Mouse (Mus musculus) thymus, adult 2 months (tissue): Measurements from ENCODE around the gene Cpeb4. TPM values are rescaled to one million over a fixed set of nuclear protein-coding genes. Genes with fewer than 3 reads are reported as not detected.

ENCODE experiments used
- DNase-seq: peaks from one replicate; pipeline ENCODE4 v3.0.0; 2021
- H3K27ac ChIP-seq: fragments of 200-500 bp; 2 replicates; pipeline ENCODE4 v1.5.1; 2012; ENCODE audit warnings: low read length, control low read depth; ENCODE audit not compliant: control insufficient read depth, insufficient read depth
- H3K27me3 ChIP-seq: fragments of 200-500 bp; 2 replicates; pipeline ENCODE4 v1.6.1; 2012; ENCODE audit warnings: mild to moderate bottlenecking, low read length, moderate library complexity, mixed read lengths; ENCODE audit not compliant: control insufficient read depth, insufficient read depth
- H3K36me3 ChIP-seq: fragments of 200-500 bp; 2 replicates; pipeline ENCODE4 v1.6.1; 2012; ENCODE audit warnings: mild to moderate bottlenecking, low read length, moderate library complexity; ENCODE audit not compliant: control insufficient read depth, insufficient read depth
- H3K4me1 ChIP-seq: fragments of 200-500 bp; replicated peaks from 2 replicates; pipeline ENCODE4 v1.6.1; 2012; ENCODE audit warnings: low read length; ENCODE audit not compliant: control insufficient read depth, insufficient read depth
- H3K4me3 ChIP-seq: fragments of 200-500 bp; 2 replicates; pipeline ENCODE4 v1.5.1; 2012; ENCODE audit warnings: mild to moderate bottlenecking, low read length, control low read depth, moderate library complexity; ENCODE audit not compliant: control insufficient read depth, insufficient read depth
- CTCF ChIP-seq: fragments of 200-500 bp; IDR thresholded peaks from 2 replicates; pipeline ENCODE4 v1.5.1; 2012; ENCODE audit warnings: mild to moderate bottlenecking, control low read depth, low read length, moderate library complexity, borderline replicate concordance; ENCODE audit not compliant: control insufficient read depth, poor library complexity, insufficient read depth; ENCODE audit errors: extremely low read depth
- POLR2A ChIP-seq: fragments of 200-500 bp; IDR thresholded peaks from 2 replicates; pipeline ENCODE4 v1.6.1; 2012; ENCODE audit warnings: mild to moderate bottlenecking, low read length, control low read depth, moderate library complexity; ENCODE audit not compliant: control insufficient read depth, poor library complexity, insufficient read depth; ENCODE audit errors: extremely low read depth
- WGBS: fragments of 180-500 bp; shearing (Covaris S2); methylation state at CpG from one replicate; pipeline ENCODE4 v1.1.7; 2018; 5-methylcytosine and 5-hydroxymethylcytosine counted together
- polyA plus RNA-seq: library from polyadenylated mRNA; depleted of rRNA; stranded (reverse); fragments of >200 nt; gene quantifications from 2 replicates; pipeline ENCODE4 v1.2.3, GENCODE M21; 2012

Cpeb4 gene
- polyA plus RNA-seq, 1 experiment = 12.0 TPM

DNA sequence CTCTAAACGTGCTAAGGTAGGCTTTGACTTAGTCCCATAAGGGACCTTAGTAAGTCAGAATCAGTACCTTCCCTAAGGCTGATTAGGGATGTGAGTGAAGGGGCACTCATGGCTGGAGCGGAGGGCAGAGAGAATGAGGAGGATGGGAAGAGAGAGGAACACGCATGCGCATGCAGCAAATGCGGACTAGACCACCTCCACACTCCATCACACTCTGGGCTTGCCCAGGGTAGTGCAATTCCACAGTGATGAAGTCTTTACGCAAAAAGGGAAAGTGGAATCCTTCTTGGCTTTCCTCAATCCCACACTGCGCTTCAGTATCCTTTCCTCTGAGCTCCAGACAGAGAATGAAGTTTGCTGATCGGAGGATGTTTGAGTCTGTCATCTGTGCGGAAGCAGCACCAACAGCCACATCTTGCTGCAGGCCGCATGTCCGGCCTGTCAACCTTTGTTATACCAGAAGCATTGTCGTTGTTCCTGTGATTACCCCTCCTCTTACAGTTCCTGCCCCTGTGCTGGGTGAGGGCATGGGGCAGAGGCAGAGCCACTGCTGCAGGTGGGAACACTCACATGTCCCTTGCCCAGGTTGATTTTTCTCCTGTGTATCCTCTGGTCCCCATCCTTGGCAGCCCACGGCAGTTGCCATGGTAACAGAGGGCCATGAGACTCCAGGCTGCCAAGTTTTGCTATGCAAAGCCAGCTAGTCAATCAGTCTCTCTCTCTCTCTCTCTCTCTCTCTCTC lies 69.1 kb downstream of the Cpeb4 start:
- Histone ChIP-seq H3K36me3 (no peaks in the 10 kb centered on the region), H3K27me3 (no peaks in the 10 kb centered on the region), H3K4me3 (no peak overlapping the region), H3K4me1 (peaks cover 8% of the 10 kb centered on the region), H3K27ac (no peak overlapping the region)
- TF ChIP-seq CTCF = no peak
- TF ChIP-seq POLR2A = no peak
- DNase-seq = no peak
- 93% methylated on average over 13 of the region's 13 CpGs for WGBS

DNA sequence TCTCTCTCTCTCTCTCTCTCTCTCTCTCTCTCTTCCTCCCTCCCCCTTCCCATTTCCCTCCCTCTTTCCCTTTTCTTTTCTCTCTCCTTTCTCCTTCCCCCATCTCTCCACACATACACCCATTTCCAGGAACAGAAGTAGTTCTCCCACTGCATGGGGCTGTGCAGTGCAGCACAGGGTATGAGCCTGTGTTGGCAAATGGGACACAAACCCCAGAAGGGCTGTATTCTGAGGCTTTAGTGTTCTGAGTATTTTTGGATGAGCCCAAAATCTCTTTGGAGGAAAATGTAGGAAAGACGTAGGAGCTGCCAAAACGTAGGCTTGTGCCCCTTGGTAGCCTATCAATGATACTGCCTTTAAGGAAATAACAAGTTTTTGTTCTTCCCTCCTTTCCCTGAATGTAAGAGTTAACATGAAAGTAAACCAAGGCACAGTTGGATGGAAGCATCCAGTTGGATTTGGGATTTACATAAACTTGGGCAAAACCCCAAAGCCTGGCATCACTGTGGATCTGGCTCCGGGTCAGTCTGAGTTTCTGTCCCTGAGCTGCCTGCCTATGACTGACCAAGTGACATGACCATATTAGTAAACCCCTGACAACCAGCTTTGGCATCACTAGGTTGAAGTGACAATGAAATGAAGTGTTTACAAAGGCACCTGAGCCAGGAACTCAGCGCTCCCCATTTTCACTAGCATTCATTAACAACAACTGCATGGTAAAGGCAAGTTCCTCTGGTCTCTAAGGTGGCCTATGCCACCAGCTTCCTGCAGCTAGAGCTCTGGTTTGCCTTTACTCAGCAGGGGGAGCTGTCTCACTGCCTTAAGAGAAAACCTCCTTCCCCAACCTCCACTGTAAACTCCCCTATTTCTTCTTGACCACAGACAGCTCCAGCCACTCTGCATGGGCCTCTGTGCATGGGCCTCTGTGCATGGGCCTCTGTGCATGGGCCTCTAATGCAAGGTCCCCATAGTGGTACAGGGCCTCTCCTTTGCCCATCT lies 69.9 kb downstream of the Cpeb4 start:
- H3K27me3 ChIP-seq = no peaks in the 10 kb centered on the region
- H3K36me3 ChIP-seq = no peaks in the 10 kb centered on the region
- peak; percentile 65 for DNase-seq
- TF ChIP-seq POLR2A = no peak
- peak; percentile 21; the same call in 1 of the 2 replicates for TF ChIP-seq CTCF
- H3K4me1 ChIP-seq = peaks cover 13% of the 10 kb centered on the region
- 84% methylated on average over 4 of the region's 4 CpGs for WGBS
- no peak overlapping the region for H3K4me3 ChIP-seq
- no peak overlapping the region for H3K27ac ChIP-seq

DNA sequence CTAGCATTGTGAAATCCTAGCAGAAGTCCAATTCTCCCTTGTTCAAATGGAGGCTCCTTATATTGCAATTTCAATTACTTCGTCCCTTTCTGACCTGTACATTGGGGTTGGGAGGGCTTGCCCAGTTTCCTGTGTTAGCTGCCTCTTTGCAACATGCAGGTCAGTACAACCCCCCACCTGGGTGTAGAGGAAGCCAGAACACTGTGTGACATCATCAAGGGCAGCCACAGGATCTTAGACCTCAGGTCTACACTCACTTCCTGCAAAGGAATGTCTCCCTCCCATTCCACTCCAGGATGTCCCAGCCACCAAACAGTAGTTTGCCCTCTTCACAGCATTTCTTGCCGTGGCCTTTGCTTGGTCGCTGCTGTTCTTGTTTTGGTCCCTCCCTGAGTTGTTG lies 73.5 kb downstream of the Cpeb4 start:
- H3K4me3 ChIP-seq = no peak overlapping the region
- peak; percentile 37 for DNase-seq
- H3K4me1 ChIP-seq = peaks cover 24% of the 10 kb centered on the region
- no peak for TF ChIP-seq POLR2A
- no peak for TF ChIP-seq CTCF
- no peaks in the 10 kb centered on the region for H3K36me3 ChIP-seq
- WGBS = 68% methylated on average over 3 of the region's 3 CpGs
- H3K27ac ChIP-seq = peak overlapping the region; percentile 27; the same call in 1 of the 2 replicates
- H3K27me3 ChIP-seq = no peaks in the 10 kb centered on the region

DNA sequence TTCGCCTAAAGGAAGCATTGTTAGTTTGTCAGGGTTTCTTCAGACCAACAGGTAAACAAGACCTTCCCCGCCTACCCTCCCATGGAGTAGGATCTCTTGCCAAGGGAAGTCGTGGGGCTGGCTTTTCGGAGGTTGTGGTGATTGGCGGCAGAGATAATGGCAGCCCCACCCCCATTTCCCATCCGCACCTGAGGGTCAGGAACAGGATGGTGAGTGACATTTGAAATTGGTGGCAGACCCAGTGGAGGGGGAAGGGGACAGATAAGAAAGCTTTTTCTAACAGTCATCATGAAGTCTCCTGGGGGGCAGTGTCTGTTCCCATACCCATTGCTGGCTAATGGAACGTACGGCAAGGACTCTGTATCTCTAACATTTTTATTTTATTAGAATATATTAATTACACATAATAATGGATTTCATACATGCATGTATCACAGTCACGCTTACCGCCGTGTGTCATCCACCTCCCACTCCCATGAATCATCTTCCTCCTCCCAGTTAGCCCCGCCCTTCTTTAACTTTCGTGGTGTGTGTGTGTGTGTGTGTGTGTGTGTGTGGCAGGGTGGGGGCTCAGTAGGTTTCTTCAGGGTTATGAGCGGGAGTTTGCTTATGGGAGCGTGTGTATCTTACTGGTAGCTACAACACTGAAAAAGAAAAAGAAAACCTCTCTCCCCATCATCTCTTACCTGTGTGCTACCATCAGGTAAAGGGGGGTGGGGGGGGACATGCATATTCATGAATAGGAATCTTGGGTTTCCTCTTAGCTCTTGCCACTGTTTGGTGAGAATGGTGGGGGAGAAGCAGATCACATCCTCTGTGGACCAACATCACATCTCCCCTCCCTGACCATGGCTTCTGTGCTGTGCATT lies 76.7 kb downstream of the Cpeb4 start:
- Histone ChIP-seq H3K27me3 (no peaks in the 10 kb centered on the region), H3K27ac (peak overlapping the region; percentile 57), H3K36me3 (no peaks in the 10 kb centered on the region), H3K4me1 (peaks cover 24% of the 10 kb centered on the region), H3K4me3 (peak overlapping the region; percentile 43)
- peak; percentile 43 for DNase-seq
- TF ChIP-seq CTCF = no peak
- no peak for TF ChIP-seq POLR2A
- WGBS = 20% methylated on average over 15 of the region's 15 CpGs

DNA sequence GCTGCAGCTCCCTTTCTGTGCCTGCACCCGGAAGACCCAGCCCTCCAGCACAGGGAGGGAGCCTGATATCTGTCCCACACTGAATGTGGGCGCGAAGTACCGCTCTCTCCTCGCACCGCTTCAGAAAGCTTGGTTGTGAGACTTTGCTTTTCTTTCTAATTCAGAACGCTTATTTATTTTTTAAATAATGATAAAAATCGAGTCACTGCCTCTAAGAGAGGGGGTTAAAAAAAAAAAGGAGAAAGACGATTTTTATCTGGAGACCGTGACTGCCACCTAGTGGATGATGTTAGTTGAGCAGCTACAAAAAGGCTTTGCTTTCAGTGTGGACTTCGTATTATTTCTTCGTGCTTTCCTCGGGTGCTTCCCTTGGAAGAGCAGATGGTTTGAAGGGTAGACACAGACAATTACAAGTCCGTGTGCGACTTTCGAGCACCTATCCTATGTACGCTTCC lies 77.3 kb downstream of the Cpeb4 start:
- DNase-seq = peak; percentile 73
- TF ChIP-seq POLR2A (no peak), CTCF (no peak)
- Histone ChIP-seq H3K4me1 (peaks cover 24% of the 10 kb centered on the region), H3K27me3 (no peaks in the 10 kb centered on the region), H3K4me3 (peak overlapping the region; percentile 43), H3K36me3 (no peaks in the 10 kb centered on the region), H3K27ac (peak overlapping the region; percentile 57; the same call in 1 of the 2 replicates)
- WGBS = 3% methylated on average over 17 of the region's 17 CpGs

DNA sequence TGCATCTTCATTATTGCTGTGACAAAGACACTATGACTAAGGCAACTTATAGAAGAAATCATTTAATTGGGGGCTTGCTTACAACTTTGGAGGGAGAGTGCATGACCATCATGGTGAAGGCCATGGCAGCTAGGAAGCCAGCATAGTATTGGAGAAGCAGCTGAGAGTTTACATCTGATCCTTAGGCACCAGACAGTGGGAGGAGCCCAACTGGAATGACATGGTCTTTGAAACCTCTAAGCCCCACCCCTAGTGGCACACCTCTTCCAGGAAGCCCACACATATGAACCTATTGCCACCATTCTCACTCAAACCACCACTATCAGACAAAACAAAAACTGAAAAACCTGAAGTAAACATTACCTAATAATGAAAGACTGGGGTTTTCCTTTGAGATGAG lies 88.1 kb downstream of the Cpeb4 start:
- Histone ChIP-seq H3K27me3 (no peaks in the 10 kb centered on the region), H3K4me3 (no peak overlapping the region), H3K36me3 (no peaks in the 10 kb centered on the region), H3K27ac (no peak overlapping the region), H3K4me1 (peaks cover 5% of the 10 kb centered on the region; the same call in 1 of the 2 replicates)
- DNase-seq = no peak
- no peak for TF ChIP-seq POLR2A
- no peak for TF ChIP-seq CTCF
